Mouse (Mus musculus): ENCODE data around the gene Jakmip3. TPM values are rescaled to one million over a fixed set of nuclear protein-coding genes. Genes with fewer than 3 reads are reported as not detected.

The Jakmip3 gene
- total and polyA plus RNA-seq, 3 experiments = not detected

DNA sequence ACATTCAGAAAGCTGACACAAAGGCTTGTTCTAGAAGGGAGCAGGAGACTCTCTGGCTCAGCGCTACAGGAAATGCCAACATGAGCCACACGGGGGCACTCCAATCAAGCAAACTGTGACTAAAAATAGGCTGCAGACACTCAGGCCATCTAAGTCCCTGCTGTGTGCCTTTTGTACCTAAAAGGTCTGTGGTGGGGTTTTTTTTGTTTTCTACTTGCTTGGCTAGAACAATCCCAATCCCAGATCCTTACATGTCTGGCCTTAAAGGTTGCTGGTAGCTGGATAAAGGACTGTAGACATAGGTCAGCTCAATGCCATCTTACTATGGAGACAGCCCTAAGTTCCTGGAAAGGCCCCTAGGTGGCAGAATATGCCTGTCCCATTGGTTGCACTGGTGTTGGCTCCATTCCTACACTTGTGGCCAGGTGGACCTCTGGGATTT lies 127.7 kb downstream of the Jakmip3 start:
- Histone ChIP-seq H3K27ac (ENCODE audit: control insufficient read depth, low read depth, low read length) (no peak overlapping the region), H3K27me3 (ENCODE audit: control insufficient read depth in 1 of 2, insufficient read depth in 2 of 2, low read length in 2 of 2) (no peaks in the 10 kb centered on the region), H3K9ac (ENCODE audit: control insufficient read depth, low read depth, low read length, poor library complexity, severe bottlenecking) (no peak overlapping the region), H3K79me2 (ENCODE audit: control insufficient read depth, insufficient read depth, low read length, poor library complexity) (no peaks in the 10 kb centered on the region), H3K4me1 (ENCODE audit: control insufficient read depth in 1 of 2, insufficient read depth in 2 of 2, low read length in 2 of 2) (no peaks in the 10 kb centered on the region), H3K4me3 (ENCODE audit: control insufficient read depth in 1 of 2, insufficient read depth in 1 of 2, low read depth in 2 of 2, low read length in 2 of 2) (no peak overlapping the region), H3K9me3 (replicated peaks; ENCODE audit: insufficient read depth, low read length) (no peaks in the 10 kb centered on the region), H3K36me3 (ENCODE audit: control insufficient read depth in 1 of 2, insufficient read depth in 2 of 2, low read length in 2 of 2) (no peaks in the 10 kb centered on the region)
- peak; percentile 52 for DNase-seq (ENCODE audit: low read depth, low spot score)
- TF ChIP-seq CHD1 (IDR thresholded peaks at IDR 0.05; ENCODE audit: low read depth, low read length) = no peak
- TF ChIP-seq MYC (IDR thresholded peaks at IDR 0.05; ENCODE audit: low read depth, low read length) = no peak
- TF ChIP-seq CTCF (IDR thresholded peaks at IDR 0.05 in 2 of 3, conservative IDR thresholded peaks at IDR 0.05 in 1 of 3; ENCODE audit: control insufficient read depth in 1 of 3, insufficient read depth in 1 of 3, low read depth in 2 of 3, low read length in 3 of 3, poor library complexity in 1 of 3, severe bottlenecking in 1 of 3) = peak; percentile 54 to 78 (median 61)
- peak; percentile 39 for TF ChIP-seq SMC3 (IDR thresholded peaks at IDR 0.05; ENCODE audit: low read depth, low read length)
- peak; percentile 52 for TF ChIP-seq RAD21 (IDR thresholded peaks at IDR 0.05; ENCODE audit: low read depth, low read length)

GRCm38 (mm10) chr7:139074189-139074588 lies 133.7 kb downstream of the Jakmip3 start:
- no peaks in the 10 kb centered on the region for H3K4me1 ChIP-seq (ENCODE audit: control insufficient read depth in 1 of 2, insufficient read depth in 2 of 2, low read length in 2 of 2)
- H3K27me3 ChIP-seq (ENCODE audit: control insufficient read depth in 1 of 2, insufficient read depth in 2 of 2, low read length in 2 of 2) = no peaks in the 10 kb centered on the region
- H3K9ac ChIP-seq (ENCODE audit: control insufficient read depth, low read depth, low read length, poor library complexity, severe bottlenecking) = no peak overlapping the region
- TF ChIP-seq ZC3H11A (IDR thresholded peaks at IDR 0.05; ENCODE audit: low read depth, low read length) (no peak), MXI1 (IDR thresholded peaks at IDR 0.05; ENCODE audit: low read depth, low read length) (no peak), MAX (IDR thresholded peaks at IDR 0.05; ENCODE audit: low read length) (no peak), ETS1 (IDR thresholded peaks at IDR 0.05; ENCODE audit: low read depth, low read length) (no peak), ELF1 (IDR thresholded peaks at IDR 0.05; ENCODE audit: low read depth, low read length) (no peak), SMC3 (IDR thresholded peaks at IDR 0.05; ENCODE audit: low read depth, low read length) (no peak), TBP (IDR thresholded peaks at IDR 0.05; ENCODE audit: low read depth, low read length) (no peak), MYB (IDR thresholded peaks at IDR 0.05; ENCODE audit: low read depth, low read length) (no peak), ZNF384 (IDR thresholded peaks at IDR 0.05; ENCODE audit: low read depth, low read length) (no peak), NRF1 (IDR thresholded peaks at IDR 0.05; ENCODE audit: insufficient read depth, low read depth, low read length, poor library complexity, severe bottlenecking) (no peak), TAL1 (IDR thresholded peaks at IDR 0.05; ENCODE audit: low read length) (no peak), CHD2 (IDR thresholded peaks at IDR 0.05; ENCODE audit: low read length) (no peak), GABPA (IDR thresholded peaks at IDR 0.05; ENCODE audit: low read depth, low read length) (no peak), RAD21 (IDR thresholded peaks at IDR 0.05; ENCODE audit: low read depth, low read length) (no peak), EP300 (IDR thresholded peaks at IDR 0.05; ENCODE audit: low read depth in 1 of 2, low read length in 2 of 2) (no peak), TCF12 (IDR thresholded peaks at IDR 0.05; ENCODE audit: low read depth, low read length) (no peak), BHLHE40 (IDR thresholded peaks at IDR 0.05; ENCODE audit: borderline replicate concordance, low read depth, low read length) (no peak), E2F4 (IDR thresholded peaks at IDR 0.05; ENCODE audit: borderline replicate concordance, low read depth, low read length) (no peak)
- no peaks in the 10 kb centered on the region for H3K9me3 ChIP-seq (replicated peaks; ENCODE audit: insufficient read depth, low read length)
- H3K27ac ChIP-seq (ENCODE audit: control insufficient read depth, low read depth, low read length) = no peak overlapping the region
- no peak overlapping the region for H3K4me3 ChIP-seq (ENCODE audit: control insufficient read depth in 1 of 2, insufficient read depth in 1 of 2, low read depth in 2 of 2, low read length in 2 of 2)
- no peak for DNase-seq (ENCODE audit: low read depth, low spot score)
- H3K79me2 ChIP-seq (ENCODE audit: control insufficient read depth, insufficient read depth, low read length, poor library complexity) = no peaks in the 10 kb centered on the region
- H3K36me3 ChIP-seq (ENCODE audit: control insufficient read depth in 1 of 2, insufficient read depth in 2 of 2, low read length in 2 of 2) = no peaks in the 10 kb centered on the region

Measured in MEL (cell line).